Mouse (Mus musculus): ENCODE results near the gene Lrrc2.

- TF ChIP-seq GATA1 (IDR thresholded peaks at IDR 0.05; ENCODE audit: borderline replicate concordance, low read length), result no peak
- no peak for TF ChIP-seq FLI1 (IDR thresholded peaks at IDR 0.05; ENCODE audit: low read length)
Observed at GRCm38 (mm10) chr9:110916786-110917185, 34.6 kb upstream of the Lrrc2 start, which contains the start of gene Fam240a.

All from megakaryocyte, embryonic 14.5 days (primary cell).